Mouse (Mus musculus): ENCODE results near the gene E130309D02Rik. TPM values are rescaled to one million over a fixed set of nuclear protein-coding genes. Genes with fewer than 3 reads are reported as not detected.

E130309D02Rik gene
- polyA plus RNA-seq, 1 experiment from 2014 or later = 25.7 TPM

DNA sequence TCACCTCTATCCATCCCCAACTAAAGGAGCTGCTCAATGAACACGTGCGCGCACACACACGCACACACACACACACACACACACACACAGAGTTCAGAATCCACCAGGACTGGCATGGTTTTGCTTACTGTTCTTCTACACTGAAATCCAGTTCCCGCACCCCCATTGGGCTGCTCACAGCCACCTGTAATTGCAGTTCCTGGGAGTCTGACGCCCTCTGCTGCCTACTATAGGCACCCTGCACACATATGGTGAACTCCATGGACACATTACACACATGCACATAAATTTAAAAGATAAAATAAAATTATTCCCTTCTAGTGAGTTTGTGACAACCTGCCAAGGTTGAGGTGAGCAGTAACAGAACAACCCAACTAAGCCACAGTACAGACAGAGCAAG lies 30.4 kb downstream of the E130309D02Rik start:
- Histone ChIP-seq H3K27me3 (replicated peaks) (peaks cover 41% of the 10 kb centered on the region), H3K9ac (replicated peaks) (no peak overlapping the region), H3K27ac (replicated peaks) (no peak overlapping the region), H3K36me3 (no peaks in the 10 kb centered on the region), H3K4me2 (no peak overlapping the region), H3K4me1 (peaks cover 12% of the 10 kb centered on the region), H3K4me3 (replicated peaks) (no peak overlapping the region), H3K9me3 (replicated peaks) (no peaks in the 10 kb centered on the region)
- 47% methylated on average over 6 of the region's 6 CpGs for WGBS
- ATAC-seq (ENCODE audit: low FRiP score) = no peak

DNA sequence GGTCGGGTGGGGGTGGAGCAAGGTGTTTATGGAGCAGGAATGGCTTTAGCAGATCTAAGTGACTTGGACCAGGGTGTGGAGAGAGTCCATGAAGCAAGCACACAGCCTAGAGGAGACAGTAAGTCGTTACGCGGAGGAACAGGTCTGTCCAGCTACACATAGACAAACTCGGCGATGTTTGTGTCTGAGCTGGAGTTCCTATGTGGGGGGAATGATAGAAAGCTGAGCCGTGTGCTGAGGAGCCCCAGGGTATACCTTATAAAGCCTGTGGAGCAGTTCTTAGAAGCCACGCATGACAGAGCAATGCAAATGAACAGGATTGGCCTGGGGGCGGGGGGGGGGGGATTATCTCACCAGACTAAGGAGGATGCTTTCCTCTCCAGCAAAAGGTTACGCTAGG lies 35.9 kb downstream of the E130309D02Rik start:
- H3K9me3 ChIP-seq (replicated peaks) = no peaks in the 10 kb centered on the region
- no peak overlapping the region for H3K9ac ChIP-seq (replicated peaks)
- H3K27ac ChIP-seq (replicated peaks) = no peak overlapping the region
- H3K4me2 ChIP-seq = no peak overlapping the region
- no peaks in the 10 kb centered on the region for H3K36me3 ChIP-seq
- no peaks in the 10 kb centered on the region for H3K4me1 ChIP-seq
- no peak for ATAC-seq (ENCODE audit: low FRiP score)
- H3K27me3 ChIP-seq (replicated peaks) = peaks cover 7% of the 10 kb centered on the region
- WGBS = 43% methylated on average over 10 of the region's 10 CpGs
- H3K4me3 ChIP-seq (replicated peaks) = no peak overlapping the region

DNA sequence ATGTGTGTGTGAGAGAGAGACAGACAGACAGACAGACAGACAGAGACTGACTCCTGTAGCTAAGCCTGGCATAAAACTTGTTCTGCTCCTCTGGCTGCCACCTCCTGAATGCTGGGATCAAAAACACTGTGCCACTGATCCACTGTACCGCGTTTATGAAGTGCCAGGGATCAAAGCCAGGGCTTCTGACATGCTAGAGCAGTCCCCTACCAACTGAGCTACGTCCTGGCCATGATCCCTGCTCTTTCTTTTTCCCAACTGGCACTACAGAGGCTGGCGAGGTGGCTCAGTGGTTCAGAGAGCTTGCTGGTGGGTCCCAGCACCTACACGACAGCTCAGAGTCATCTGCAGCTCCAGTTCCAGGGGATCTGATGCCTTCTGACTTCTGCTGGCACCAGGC lies 39.4 kb downstream of the E130309D02Rik start:
- Histone ChIP-seq H3K4me3 (replicated peaks) (no peak overlapping the region), H3K4me1 (peaks cover 8% of the 10 kb centered on the region), H3K9me3 (replicated peaks) (no peaks in the 10 kb centered on the region), H3K9ac (replicated peaks) (no peak overlapping the region), H3K4me2 (no peak overlapping the region), H3K36me3 (no peaks in the 10 kb centered on the region), H3K27ac (replicated peaks) (no peak overlapping the region), H3K27me3 (replicated peaks) (peaks cover 3% of the 10 kb centered on the region; the same call in 1 of the 2 replicates)
- no peak for ATAC-seq (ENCODE audit: low FRiP score)
- 56% methylated on average over 5 of the region's 5 CpGs for WGBS

DNA sequence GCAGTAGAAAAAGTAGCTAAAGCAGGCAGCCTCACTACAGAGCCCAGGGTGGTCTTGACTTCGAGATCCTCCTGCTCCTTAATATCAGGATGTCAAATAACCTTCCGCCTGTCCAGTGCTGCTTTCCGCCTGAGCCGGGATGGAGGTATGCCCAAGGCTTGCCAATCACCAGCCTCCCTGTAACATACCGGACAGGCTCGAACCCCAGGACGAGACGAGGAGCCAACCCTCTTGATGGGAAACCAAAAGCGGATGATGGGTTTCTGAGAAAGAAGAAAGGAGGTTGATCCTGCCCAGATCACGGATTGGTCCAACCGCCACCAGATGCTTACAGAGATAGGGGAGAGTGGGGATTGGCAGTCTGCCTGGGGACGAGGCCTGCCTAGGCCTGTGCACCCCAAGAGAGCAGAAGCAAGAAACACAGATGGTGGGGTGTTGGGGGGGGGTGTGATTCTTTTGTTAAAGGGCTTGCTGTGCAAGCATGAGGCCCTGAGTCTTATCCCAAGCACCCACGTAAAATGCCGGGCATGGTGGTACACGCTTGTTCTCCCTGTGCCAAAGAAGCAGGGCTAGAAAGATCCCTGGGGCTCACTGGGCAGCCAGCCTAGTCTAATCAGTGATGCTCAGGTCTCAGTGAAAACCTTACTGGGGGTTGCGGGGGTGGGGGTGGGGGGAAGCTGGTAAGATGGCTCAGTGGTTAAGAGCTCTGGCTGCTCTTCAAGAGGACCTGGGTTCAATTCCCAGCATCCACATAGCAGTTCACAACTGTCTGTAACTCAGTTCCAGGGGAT lies 42.4 kb downstream of the E130309D02Rik start:
- 78% methylated on average over 16 of the region's 16 CpGs for WGBS
- no peaks in the 10 kb centered on the region for H3K9me3 ChIP-seq (replicated peaks)
- no peaks in the 10 kb centered on the region for H3K27me3 ChIP-seq (replicated peaks)
- no peak overlapping the region for H3K9ac ChIP-seq (replicated peaks)
- no peak overlapping the region for H3K27ac ChIP-seq (replicated peaks)
- no peak overlapping the region for H3K4me3 ChIP-seq (replicated peaks)
- peaks cover 29% of the 10 kb centered on the region for H3K4me1 ChIP-seq
- H3K4me2 ChIP-seq = no peak overlapping the region
- no peaks in the 10 kb centered on the region for H3K36me3 ChIP-seq
- ATAC-seq (ENCODE audit: low FRiP score) = no peak

DNA sequence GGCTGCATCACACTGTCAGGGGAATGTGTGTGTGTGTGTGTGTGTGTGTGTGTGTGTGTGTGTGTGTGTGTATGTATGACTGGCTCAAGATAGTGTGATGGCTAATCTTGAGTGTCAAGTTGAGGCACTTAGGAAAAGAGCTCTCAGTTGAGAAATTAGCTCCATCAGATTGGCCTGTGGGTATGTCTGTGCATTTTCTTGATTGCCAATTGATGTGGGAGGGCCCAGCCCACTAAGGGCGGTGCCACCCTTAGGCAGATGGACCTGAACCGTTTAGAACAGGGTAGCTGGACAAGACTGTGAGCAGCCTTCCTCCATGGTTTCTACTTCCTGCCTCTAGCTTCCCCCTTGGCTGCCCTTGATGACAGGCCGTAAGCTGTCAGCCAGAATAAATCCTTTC lies 43.1 kb downstream of the E130309D02Rik start:
- no peaks in the 10 kb centered on the region for H3K36me3 ChIP-seq
- ATAC-seq (ENCODE audit: low FRiP score) = no peak
- H3K27ac ChIP-seq (replicated peaks) = no peak overlapping the region
- H3K27me3 ChIP-seq (replicated peaks) = no peaks in the 10 kb centered on the region
- H3K4me1 ChIP-seq = peaks cover 35% of the 10 kb centered on the region
- no peak overlapping the region for H3K4me2 ChIP-seq
- H3K9me3 ChIP-seq (replicated peaks) = no peaks in the 10 kb centered on the region
- no peak overlapping the region for H3K4me3 ChIP-seq (replicated peaks)
- 89% methylated on average over 3 of the region's 3 CpGs for WGBS
- no peak overlapping the region for H3K9ac ChIP-seq (replicated peaks)

DNA sequence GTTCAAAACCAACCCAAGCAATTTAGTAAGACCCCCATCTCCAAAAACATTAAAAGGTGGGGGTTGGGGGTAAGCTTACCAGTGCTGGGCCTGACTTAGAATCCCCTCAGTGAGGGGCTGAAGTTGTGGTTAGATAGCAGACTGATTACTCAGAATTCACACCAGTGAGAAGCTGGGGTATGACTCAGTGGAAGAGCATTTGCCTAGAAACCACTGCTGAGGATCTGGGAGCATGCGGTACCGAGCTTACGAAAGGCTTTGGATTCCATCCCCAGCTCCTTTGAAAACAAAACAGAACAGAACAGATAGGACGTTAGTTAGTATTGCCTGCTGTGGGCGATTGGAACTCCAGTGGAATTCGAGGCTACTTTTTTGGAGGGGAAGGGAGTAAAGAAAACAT lies 43.5 kb downstream of the E130309D02Rik start:
- H3K4me2 ChIP-seq = no peak overlapping the region; the same call in 1 of the 2 replicates
- H3K9me3 ChIP-seq (replicated peaks) = no peaks in the 10 kb centered on the region
- 89% methylated on average over 6 of the region's 6 CpGs for WGBS
- H3K9ac ChIP-seq (replicated peaks) = no peak overlapping the region
- ATAC-seq (ENCODE audit: low FRiP score) = no peak
- no peak overlapping the region for H3K4me3 ChIP-seq (replicated peaks)
- H3K36me3 ChIP-seq = no peaks in the 10 kb centered on the region
- no peak overlapping the region for H3K27ac ChIP-seq (replicated peaks)
- no peaks in the 10 kb centered on the region for H3K27me3 ChIP-seq (replicated peaks)
- peaks cover 39% of the 10 kb centered on the region for H3K4me1 ChIP-seq

DNA sequence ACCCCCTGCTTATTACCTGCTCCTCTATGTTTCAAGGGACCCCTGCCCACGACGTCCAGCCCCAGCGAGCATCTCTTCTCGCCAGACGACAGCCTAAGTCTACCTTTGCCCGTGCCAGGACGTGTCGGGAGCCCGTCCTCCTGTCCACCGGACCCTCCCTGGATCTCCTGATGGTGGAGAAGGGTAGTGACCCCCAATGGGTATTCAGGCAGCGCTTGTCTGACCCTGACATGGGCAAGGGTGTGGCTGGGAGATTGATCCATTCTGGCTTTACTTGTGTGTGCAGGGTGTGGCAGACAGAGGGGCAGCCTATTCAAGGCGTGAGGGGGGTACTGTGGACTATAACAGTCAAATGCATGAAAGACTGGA lies 45.0 kb downstream of the E130309D02Rik start:
- peak overlapping the region; percentile 89 for H3K4me2 ChIP-seq
- ATAC-seq (ENCODE audit: low FRiP score) = peak; percentile 24; the same call in 1 of the 2 replicates
- H3K27ac ChIP-seq (replicated peaks) = peak overlapping the region; percentile 85
- peaks cover 43% of the 10 kb centered on the region for H3K4me1 ChIP-seq
- H3K9ac ChIP-seq (replicated peaks) = peak overlapping the region; percentile 89
- no peaks in the 10 kb centered on the region for H3K36me3 ChIP-seq
- no peaks in the 10 kb centered on the region for H3K9me3 ChIP-seq (replicated peaks)
- H3K27me3 ChIP-seq (replicated peaks) = no peaks in the 10 kb centered on the region
- WGBS = 3% methylated on average over 12 of the region's 12 CpGs
- peak overlapping the region; percentile 68 for H3K4me3 ChIP-seq (replicated peaks)

DNA sequence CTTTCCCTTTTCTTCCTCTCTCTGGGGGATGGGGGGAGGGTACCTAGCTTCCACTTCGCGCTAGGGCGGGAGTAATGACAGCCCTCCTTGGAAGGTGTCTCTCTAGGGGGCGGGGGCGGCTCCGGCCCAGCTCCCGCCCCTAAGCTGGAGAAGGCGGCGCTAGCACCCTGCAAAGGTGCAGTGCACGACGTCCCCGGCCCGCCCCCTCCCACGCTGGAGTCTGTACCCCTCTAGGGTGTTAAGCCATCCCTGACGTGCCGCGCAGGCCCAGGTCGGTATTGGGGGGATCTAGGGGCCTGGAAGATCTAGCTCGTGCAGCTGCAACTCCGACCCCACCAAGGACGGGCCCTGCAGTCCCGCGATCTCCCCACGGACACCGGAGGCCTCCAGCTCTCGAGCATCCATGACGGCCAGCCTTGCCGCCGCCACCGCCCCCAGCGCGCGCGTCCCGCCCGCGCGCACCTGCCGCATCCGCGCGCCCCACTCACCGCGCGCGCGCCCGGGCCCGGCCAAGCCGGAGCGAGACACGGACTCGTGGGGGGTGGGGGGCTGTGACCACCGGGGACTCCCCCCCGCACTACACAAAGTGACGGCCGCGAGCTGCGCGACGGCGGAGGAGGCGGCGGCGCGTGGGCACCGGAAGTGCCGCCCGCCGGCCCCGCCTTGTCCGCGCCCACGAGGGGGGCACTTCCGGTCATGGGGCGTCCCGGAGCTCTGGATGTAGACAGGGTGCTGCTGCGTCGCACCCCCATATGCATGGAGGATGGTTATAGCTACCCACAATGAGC lies 45.6 kb downstream of the E130309D02Rik start, which contains the start of gene Zfp316:
Zfp316 (minus strand) TSS at position 660 of the 788 bp plus-strand sequence.
- Histone ChIP-seq H3K4me2 (peak within 1 kb of the TSS; percentile 89), H3K27ac (replicated peaks) (peak within 1 kb of the TSS; percentile 85), H3K4me1 (peaks cover 43% of the 10 kb centered on the region), H3K9me3 (replicated peaks) (no peaks in the 10 kb centered on the region), H3K4me3 (replicated peaks) (peak within 1 kb of the TSS; percentile 68), H3K9ac (replicated peaks) (peak within 1 kb of the TSS; percentile 89), H3K36me3 (0 out of 2 replicates have a peak, but pooled peaks cover 2% of the 10 kb centered on the region), H3K27me3 (replicated peaks) (no peaks in the 10 kb centered on the region)
- ATAC-seq (ENCODE audit: low FRiP score) = peak; percentile 89
- 1% methylated on average over 68 of the region's 79 CpGs for WGBS

DNA sequence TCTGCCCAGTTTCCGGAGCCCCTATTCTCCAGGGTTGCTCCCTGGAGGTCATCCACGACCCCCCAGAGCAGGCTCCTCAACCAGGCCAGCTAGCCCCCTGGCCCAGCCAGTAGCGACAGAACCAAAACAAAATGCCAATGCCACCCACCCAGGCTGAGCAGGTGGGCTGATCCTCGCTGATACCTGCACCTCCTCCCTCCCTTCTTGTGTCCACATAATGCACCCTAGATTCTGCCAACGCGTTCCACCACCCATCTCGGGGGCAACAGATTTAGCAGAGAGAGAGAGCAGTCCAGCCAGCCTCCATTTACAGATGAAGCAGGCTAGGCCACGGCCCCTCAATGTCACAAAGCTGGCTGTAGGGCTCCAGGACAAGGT lies 46.2 kb downstream of the E130309D02Rik start:
- Histone ChIP-seq H3K9me3 (replicated peaks) (no peaks in the 10 kb centered on the region), H3K9ac (replicated peaks) (peak overlapping the region; percentile 89), H3K4me3 (replicated peaks) (peak overlapping the region; percentile 68), H3K4me2 (peak overlapping the region; percentile 89), H3K36me3 (peaks cover 8% of the 10 kb centered on the region), H3K27me3 (replicated peaks) (no peaks in the 10 kb centered on the region), H3K27ac (replicated peaks) (peak overlapping the region; percentile 85), H3K4me1 (peaks cover 43% of the 10 kb centered on the region)
- 23% methylated on average over 8 of the region's 8 CpGs for WGBS
- ATAC-seq (ENCODE audit: low FRiP score) = no peak

DNA sequence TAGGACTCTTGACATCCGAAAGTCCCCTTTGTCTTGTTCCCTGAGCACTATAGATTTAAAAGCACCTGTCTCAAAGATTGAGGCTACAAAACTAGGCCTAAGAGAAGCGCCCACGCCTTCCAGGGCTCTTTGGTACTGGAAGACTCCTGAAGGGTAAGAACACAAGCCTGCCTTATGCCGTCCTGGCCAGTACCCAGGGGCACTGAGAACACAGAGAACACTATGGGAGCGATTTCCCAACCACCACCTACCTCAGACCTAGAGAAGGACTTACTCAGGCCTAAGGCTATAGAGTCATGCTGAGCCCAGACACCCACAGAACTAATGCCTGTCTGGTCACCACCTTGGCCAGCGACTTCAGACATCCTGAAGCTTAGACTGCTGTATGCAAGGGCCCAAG lies 48.4 kb downstream of the E130309D02Rik start:
- H3K4me2 ChIP-seq = no peak overlapping the region
- peaks cover 43% of the 10 kb centered on the region for H3K4me1 ChIP-seq
- ATAC-seq (ENCODE audit: low FRiP score) = no peak
- H3K4me3 ChIP-seq (replicated peaks) = no peak overlapping the region
- no peaks in the 10 kb centered on the region for H3K9me3 ChIP-seq (replicated peaks)
- H3K9ac ChIP-seq (replicated peaks) = no peak overlapping the region
- no peak overlapping the region for H3K27ac ChIP-seq (replicated peaks)
- H3K36me3 ChIP-seq = peaks cover 30% of the 10 kb centered on the region
- 87% methylated on average over 6 of the region's 6 CpGs for WGBS
- H3K27me3 ChIP-seq (replicated peaks) = no peaks in the 10 kb centered on the region

DNA sequence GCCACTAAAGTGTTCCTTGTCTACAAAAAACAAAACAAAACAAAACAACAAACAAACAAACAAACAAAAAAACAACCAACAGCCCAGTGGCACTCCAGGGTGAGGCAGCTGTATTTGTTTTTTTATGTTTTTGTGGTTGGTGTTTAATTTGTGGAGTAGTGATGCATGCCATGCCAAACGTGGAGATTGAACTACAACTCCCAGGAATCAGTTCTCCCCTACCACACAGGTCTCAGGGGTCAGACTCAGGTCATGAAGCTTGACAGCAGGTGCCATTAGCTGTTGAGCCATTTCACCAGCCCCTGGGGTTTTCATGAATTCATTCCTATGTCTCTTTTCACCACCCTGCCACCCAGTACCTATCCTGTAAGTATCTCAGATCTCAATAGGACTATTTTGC lies 49.8 kb downstream of the E130309D02Rik start:
- Histone ChIP-seq H3K36me3 (peaks cover 40% of the 10 kb centered on the region), H3K27ac (replicated peaks) (no peak overlapping the region), H3K4me3 (replicated peaks) (no peak overlapping the region), H3K27me3 (replicated peaks) (no peaks in the 10 kb centered on the region), H3K4me2 (no peak overlapping the region), H3K4me1 (peaks cover 32% of the 10 kb centered on the region), H3K9me3 (replicated peaks) (no peaks in the 10 kb centered on the region), H3K9ac (replicated peaks) (no peak overlapping the region)
- ATAC-seq (ENCODE audit: low FRiP score) = no peak
- WGBS = 50% methylated on average over 1 of the region's 1 CpGs

DNA sequence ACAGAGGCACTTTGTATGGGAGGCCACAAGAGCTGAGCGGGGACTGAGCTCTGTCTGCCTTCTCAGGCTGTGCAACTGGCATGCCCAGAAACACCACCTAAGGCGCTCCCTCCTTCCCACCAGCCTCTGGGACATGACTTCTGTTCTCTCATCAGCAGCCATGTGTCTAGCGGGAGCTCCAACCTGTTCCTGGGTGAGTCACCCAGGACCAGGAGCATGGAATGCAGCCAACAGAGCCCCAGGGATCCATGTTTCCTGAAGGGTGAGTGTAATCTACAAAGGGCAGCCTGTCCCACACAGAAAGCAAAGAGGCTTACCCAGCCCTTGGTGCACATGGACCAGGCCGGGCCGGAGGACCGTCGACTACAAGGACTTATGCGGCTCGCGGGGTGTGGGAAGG lies 50.5 kb downstream of the E130309D02Rik start:
- no peak overlapping the region for H3K4me2 ChIP-seq
- peaks cover 47% of the 10 kb centered on the region for H3K36me3 ChIP-seq
- H3K4me1 ChIP-seq = peaks cover 28% of the 10 kb centered on the region
- H3K27me3 ChIP-seq (replicated peaks) = peaks cover 2% of the 10 kb centered on the region; the same call in 1 of the 2 replicates
- H3K9ac ChIP-seq (replicated peaks) = no peak overlapping the region
- no peak overlapping the region for H3K27ac ChIP-seq (replicated peaks)
- no peaks in the 10 kb centered on the region for H3K9me3 ChIP-seq (replicated peaks)
- WGBS = 94% methylated on average over 10 of the region's 10 CpGs
- H3K4me3 ChIP-seq (replicated peaks) = no peak overlapping the region
- ATAC-seq (ENCODE audit: low FRiP score) = no peak

All from neural tube, embryonic 15.5 days (tissue).